Mouse (Mus musculus) embryo, embryonic 11 days (tissue): ENCODE results near the gene Sema6c.

ENCODE experiments used
- DNase-seq: peaks from one replicate; pipeline ENCODE4 v3.0.0-alpha.2; 2015

Gene Sema6c

GRCm38 (mm10) chr3:95147924-95148323 is 12.3 kb upstream of the Sema6c start:
- peak; percentile 26 for DNase-seq

GRCm38 (mm10) chr3:95153874-95154273 is 6.4 kb upstream of the Sema6c start:
- DNase-seq: no peak

- DNase-seq: no peak
Measured at GRCm38 (mm10) chr3:95159511-95159986, 708 bp upstream of the Sema6c start.

GRCm38 (mm10) chr3:95161041-95161551 is 839 bp downstream of the Sema6c start:
- peak; percentile 50 for DNase-seq

- DNase-seq: peak; percentile 20
Measured at GRCm38 (mm10) chr3:95161618-95162344, 1.5 kb downstream of the Sema6c start.

GRCm38 (mm10) chr3:95162345-95162628 is 2.0 kb downstream of the Sema6c start:
- DNase-seq: no peak

GRCm38 (mm10) chr3:95163419-95164255 is 3.4 kb downstream of the Sema6c start:
- DNase-seq: no peak

GRCm38 (mm10) chr3:95164256-95164550 is 3.9 kb downstream of the Sema6c start:
- no peak for DNase-seq

- no peak for DNase-seq
Measured at GRCm38 (mm10) chr3:95164840-95165239, 4.6 kb downstream of the Sema6c start.

GRCm38 (mm10) chr3:95169996-95170395 is 9.7 kb downstream of the Sema6c start:
- no peak for DNase-seq

GRCm38 (mm10) chr3:95171105-95171504 is 10.8 kb downstream of the Sema6c start:
- DNase-seq: no peak

- DNase-seq: peak; percentile 10
Measured at GRCm38 (mm10) chr3:95172526-95173255, 12.4 kb downstream of the Sema6c start.

- DNase-seq: peak; percentile 43
Measured at GRCm38 (mm10) chr3:95173256-95173949, 13.1 kb downstream of the Sema6c start.

- peak; percentile 84 for DNase-seq
Measured at GRCm38 (mm10) chr3:95174011-95174592, 13.8 kb downstream of the Sema6c start.

GRCm38 (mm10) chr3:95176500-95176899 is 16.2 kb downstream of the Sema6c start:
- no peak for DNase-seq

GRCm38 (mm10) chr3:95177583-95177982 is 17.3 kb downstream of the Sema6c start:
- DNase-seq: no peak

- DNase-seq: no peak
Measured at GRCm38 (mm10) chr3:95178948-95179347, 18.7 kb downstream of the Sema6c start.

GRCm38 (mm10) chr3:95179890-95180289 is 19.6 kb downstream of the Sema6c start:
- DNase-seq: no peak

GRCm38 (mm10) chr3:95181841-95182240 is 21.6 kb downstream of the Sema6c start:
- DNase-seq: no peak

- DNase-seq: no peak
Measured at GRCm38 (mm10) chr3:95184796-95185577, 24.7 kb downstream of the Sema6c start.

GRCm38 (mm10) chr3:95186100-95186499 is 25.8 kb downstream of the Sema6c start:
- no peak for DNase-seq

GRCm38 (mm10) chr3:95186888-95187287 is 26.6 kb downstream of the Sema6c start:
- DNase-seq: no peak
